Mouse (Mus musculus): Measurements from ENCODE around the gene Sparcl1. TPM values are rescaled to one million over a fixed set of nuclear protein-coding genes. Genes with fewer than 3 reads are reported as not detected.

The Sparcl1 gene
- polyA plus RNA-seq, 1 experiment from 2014 or later: 5.2 TPM

DNA sequence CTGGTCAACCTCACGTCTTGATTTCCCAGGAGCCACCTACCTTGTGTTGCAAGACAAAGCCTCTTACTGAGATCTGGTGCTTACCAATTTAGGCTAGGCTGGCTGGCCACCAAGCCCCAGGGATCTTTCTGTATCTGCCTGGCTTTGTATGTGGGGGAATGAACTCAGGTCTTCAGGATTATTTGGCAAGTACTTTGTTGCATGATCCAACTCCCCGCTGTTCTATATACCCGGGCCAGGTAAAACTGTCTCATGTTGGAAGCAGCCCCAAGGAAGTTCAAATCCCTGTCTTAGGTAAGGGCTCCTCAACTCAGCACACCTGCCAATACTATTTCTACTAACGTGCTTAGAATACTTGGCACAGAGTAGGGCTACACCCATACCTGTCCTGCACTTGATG is 17.4 kb upstream of the Sparcl1 start:
- no peak for TF ChIP-seq EP300 (IDR thresholded peaks at IDR 0.05; ENCODE audit: low read depth)
- no peak for TF ChIP-seq CTCF (IDR thresholded peaks at IDR 0.05; ENCODE audit: low read depth)
- Histone ChIP-seq H3K9ac (replicated peaks) (no peak overlapping the region), H3K4me3 (ENCODE audit: low read depth, low read length) (no peak overlapping the region), H3K27ac (ENCODE audit: low read depth) (no peak overlapping the region), H3K4me2 (ENCODE audit: low read depth, low read length) (no peak overlapping the region), H3K9me3 (ENCODE audit: low read length) (no peaks in the 10 kb centered on the region), H3K4me1 (ENCODE audit: insufficient read depth) (no peaks in the 10 kb centered on the region), H3K27me3 (ENCODE audit: insufficient read depth, low read length) (no peaks in the 10 kb centered on the region), H3K36me3 (replicated peaks; ENCODE audit: insufficient read depth, low read length) (no peaks in the 10 kb centered on the region)
- DNase-seq (no peak), ATAC-seq (no peak)
- WGBS (ENCODE audit: insufficient replicate concordance): 80% methylated on average over 4 of the region's 4 CpGs

DNA sequence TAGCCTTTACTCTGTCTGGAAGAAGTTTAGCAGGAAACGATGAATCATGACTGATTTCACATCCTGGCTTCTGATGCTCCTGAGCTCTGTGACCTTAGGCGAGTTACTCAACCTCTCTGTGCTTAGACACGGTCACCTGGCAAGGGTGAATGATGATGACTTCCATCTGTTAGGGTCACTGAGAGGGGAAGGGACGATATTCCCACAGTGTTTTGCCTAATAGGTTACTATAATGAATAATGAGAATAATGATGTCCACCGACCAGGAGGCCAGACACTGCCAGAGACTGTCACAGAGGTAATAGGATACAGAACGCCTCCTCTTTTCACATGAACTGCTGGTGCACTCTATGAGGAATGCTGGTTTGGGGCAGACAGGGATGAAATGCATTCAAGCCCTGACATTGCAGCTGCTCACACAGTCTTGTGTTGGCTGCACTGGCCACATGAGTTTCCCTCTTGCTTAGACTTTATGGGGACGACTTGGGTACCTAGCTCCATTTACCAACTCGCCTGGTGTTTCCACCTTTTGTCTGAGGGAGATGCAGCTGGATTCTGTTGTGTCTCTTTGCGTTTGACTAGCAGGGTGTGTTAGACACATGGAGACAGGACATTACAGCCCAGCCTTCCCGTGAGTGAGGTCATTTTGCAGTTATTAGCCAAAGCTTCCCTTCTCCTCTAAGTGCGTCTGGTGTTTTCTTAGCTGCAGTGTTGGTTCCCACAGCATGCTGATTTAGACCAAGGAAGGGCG is 14.9 kb upstream of the Sparcl1 start:
- no peak overlapping the region for H3K4me3 ChIP-seq (ENCODE audit: low read depth, low read length)
- H3K4me1 ChIP-seq (ENCODE audit: insufficient read depth): no peaks in the 10 kb centered on the region
- ATAC-seq (no peak), DNase-seq (no peak)
- H3K4me2 ChIP-seq (ENCODE audit: low read depth, low read length): no peak overlapping the region
- H3K9me3 ChIP-seq (ENCODE audit: low read length): no peaks in the 10 kb centered on the region
- WGBS (ENCODE audit: insufficient replicate concordance): 59% methylated on average over 12 of the region's 12 CpGs
- no peaks in the 10 kb centered on the region for H3K36me3 ChIP-seq (replicated peaks; ENCODE audit: insufficient read depth, low read length)
- no peak for TF ChIP-seq CTCF (IDR thresholded peaks at IDR 0.05; ENCODE audit: low read depth)
- TF ChIP-seq EP300 (IDR thresholded peaks at IDR 0.05; ENCODE audit: low read depth): no peak
- no peak overlapping the region for H3K9ac ChIP-seq (replicated peaks)
- H3K27me3 ChIP-seq (ENCODE audit: insufficient read depth, low read length): no peaks in the 10 kb centered on the region
- no peak overlapping the region for H3K27ac ChIP-seq (ENCODE audit: low read depth)

GRCm38 (mm10) chr5:104127351-104127750 is 13.8 kb upstream of the Sparcl1 start:
- 67% methylated on average over 1 of the region's 1 CpGs for WGBS (ENCODE audit: insufficient replicate concordance)

DNA sequence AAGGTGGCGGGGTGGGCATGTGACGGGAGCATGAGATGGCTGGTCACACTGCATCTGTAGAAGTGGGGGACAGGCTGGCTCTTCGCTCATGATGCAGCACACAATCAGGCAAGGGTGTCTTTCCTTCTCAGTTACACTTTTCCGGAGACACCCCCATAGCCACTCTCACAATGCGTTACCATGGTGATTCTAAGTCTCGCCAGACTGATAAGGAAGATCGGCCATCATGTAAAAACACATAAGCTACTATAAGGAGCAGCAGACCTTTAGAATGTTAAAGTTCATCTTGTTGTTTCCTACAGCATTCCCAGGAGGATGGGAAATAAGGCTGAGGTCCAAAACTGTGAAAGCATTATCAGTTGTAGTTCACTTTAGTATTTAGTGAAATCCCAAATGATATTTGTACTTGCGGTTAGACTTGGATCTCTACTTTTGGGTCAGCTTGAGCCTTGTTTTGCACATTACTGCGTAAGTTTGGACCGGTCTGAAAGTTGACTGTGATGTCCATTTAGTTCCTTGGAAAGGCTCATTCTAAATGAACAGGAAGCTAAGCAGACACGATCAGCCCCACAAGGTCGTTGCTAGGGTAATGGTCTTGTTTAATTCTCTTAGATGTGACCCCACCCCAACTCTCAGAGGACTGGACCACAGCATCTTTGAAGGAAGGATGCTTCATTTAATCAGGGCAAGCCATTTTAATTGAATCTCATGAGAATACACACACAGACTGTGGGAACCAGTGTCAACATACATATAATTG is 13.2 kb upstream of the Sparcl1 start:
- Histone ChIP-seq H3K4me2 (ENCODE audit: low read depth, low read length) (no peak overlapping the region), H3K9ac (replicated peaks) (no peak overlapping the region), H3K27ac (ENCODE audit: low read depth) (no peak overlapping the region), H3K4me3 (ENCODE audit: low read depth, low read length) (no peak overlapping the region), H3K36me3 (replicated peaks; ENCODE audit: insufficient read depth, low read length) (no peaks in the 10 kb centered on the region), H3K4me1 (ENCODE audit: insufficient read depth) (no peaks in the 10 kb centered on the region), H3K9me3 (ENCODE audit: low read length) (no peaks in the 10 kb centered on the region), H3K27me3 (ENCODE audit: insufficient read depth, low read length) (no peaks in the 10 kb centered on the region)
- TF ChIP-seq EP300 (IDR thresholded peaks at IDR 0.05; ENCODE audit: low read depth) (no peak), CTCF (IDR thresholded peaks at IDR 0.05; ENCODE audit: low read depth) (no peak)
- ATAC-seq (no peak), DNase-seq (no peak)
- WGBS (ENCODE audit: insufficient replicate concordance): 67% methylated on average over 12 of the region's 12 CpGs

More at GRCm38 (mm10) chr5:104127351-104127750, 13.8 kb upstream of the Sparcl1 start:
- no peak for ATAC-seq
- Histone ChIP-seq H3K4me2 (ENCODE audit: low read depth, low read length) (no peak overlapping the region), H3K27ac (ENCODE audit: low read depth) (no peak overlapping the region), H3K9ac (replicated peaks) (no peak overlapping the region), H3K36me3 (replicated peaks; ENCODE audit: insufficient read depth, low read length) (no peaks in the 10 kb centered on the region), H3K9me3 (ENCODE audit: low read length) (no peaks in the 10 kb centered on the region), H3K4me3 (ENCODE audit: low read depth, low read length) (no peak overlapping the region), H3K27me3 (ENCODE audit: insufficient read depth, low read length) (no peaks in the 10 kb centered on the region), H3K4me1 (ENCODE audit: insufficient read depth) (no peaks in the 10 kb centered on the region)
- TF ChIP-seq CTCF (IDR thresholded peaks at IDR 0.05; ENCODE audit: low read depth) (no peak), EP300 (IDR thresholded peaks at IDR 0.05; ENCODE audit: low read depth) (no peak)
- DNase-seq: no peak

- H3K27ac ChIP-seq (ENCODE audit: low read depth): no peak overlapping the region
These were observed 10.6 kb upstream of the Sparcl1 start for GRCm38 (mm10) chr5:104124016-104124658.

GRCm38 (mm10) chr5:104115890-104116289 is 2.4 kb upstream of the Sparcl1 start:
- no peaks in the 10 kb centered on the region for H3K4me1 ChIP-seq (ENCODE audit: insufficient read depth)
- H3K9me3 ChIP-seq (ENCODE audit: low read length): no peaks in the 10 kb centered on the region
- H3K27me3 ChIP-seq (ENCODE audit: insufficient read depth, low read length): no peaks in the 10 kb centered on the region
- TF ChIP-seq CTCF (IDR thresholded peaks at IDR 0.05; ENCODE audit: low read depth) (no peak), EP300 (IDR thresholded peaks at IDR 0.05; ENCODE audit: low read depth) (no peak)
- H3K4me2 ChIP-seq (ENCODE audit: low read depth, low read length): no peak overlapping the region
- H3K27ac ChIP-seq (ENCODE audit: low read depth): no peak overlapping the region
- no peaks in the 10 kb centered on the region for H3K36me3 ChIP-seq (replicated peaks; ENCODE audit: insufficient read depth, low read length)
- no peak for DNase-seq
- 83% methylated on average over 4 of the region's 4 CpGs for WGBS (ENCODE audit: insufficient replicate concordance)
- no peak overlapping the region for H3K9ac ChIP-seq (replicated peaks)
- H3K4me3 ChIP-seq (ENCODE audit: low read depth, low read length): no peak overlapping the region
- ATAC-seq: no peak

More at GRCm38 (mm10) chr5:104124016-104124658, 10.6 kb upstream of the Sparcl1 start:
- H3K9ac ChIP-seq (replicated peaks): no peak overlapping the region
- no peak overlapping the region for H3K4me2 ChIP-seq (ENCODE audit: low read depth, low read length)
- no peaks in the 10 kb centered on the region for H3K27me3 ChIP-seq (ENCODE audit: insufficient read depth, low read length)
- DNase-seq (no peak), ATAC-seq (no peak)
- H3K4me3 ChIP-seq (ENCODE audit: low read depth, low read length): no peak overlapping the region
- 70% methylated on average over 6 of the region's 6 CpGs for WGBS (ENCODE audit: insufficient replicate concordance)
- TF ChIP-seq EP300 (IDR thresholded peaks at IDR 0.05; ENCODE audit: low read depth): no peak
- no peak for TF ChIP-seq CTCF (IDR thresholded peaks at IDR 0.05; ENCODE audit: low read depth)
- H3K4me1 ChIP-seq (ENCODE audit: insufficient read depth): no peaks in the 10 kb centered on the region
- no peaks in the 10 kb centered on the region for H3K9me3 ChIP-seq (ENCODE audit: low read length)
- H3K36me3 ChIP-seq (replicated peaks; ENCODE audit: insufficient read depth, low read length): no peaks in the 10 kb centered on the region
